Mouse (Mus musculus) cerebellum, postnatal 10 days (tissue): ENCODE data around the gene Parm1.

Source experiments
- DNase-seq, 2 experiments: peaks; one replicate each; pipeline ENCODE4 v3.0.0; 2021; ENCODE audit warnings: mixed read lengths in 2 of 2

Parm1 gene

GRCm38 (mm10) chr5:91517480-91518301, at the start of gene Parm1:
Gene Parm1, plus strand, starts transcription at chr5:91517615.
- DNase-seq: peak; percentile 77 to 86

DNA sequence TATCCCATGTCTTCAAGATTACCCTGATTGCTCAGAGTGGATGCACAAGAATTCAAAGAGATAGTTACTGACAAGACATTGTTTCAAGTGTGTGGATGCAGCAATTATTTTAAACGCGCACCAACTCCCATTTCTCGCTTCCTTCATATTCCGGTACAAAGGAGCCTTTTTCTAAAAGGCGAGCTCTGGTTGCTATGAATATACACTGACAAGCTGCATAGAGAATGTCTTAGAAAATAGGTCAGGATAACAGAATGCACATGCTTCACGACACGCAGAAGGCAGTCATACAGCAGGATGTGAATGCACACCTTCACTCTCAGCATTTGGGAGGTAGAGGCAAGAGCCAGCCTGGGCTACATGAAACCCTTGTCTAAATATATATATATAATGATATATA, 42.2 kb upstream of the Parm1 start:
- no peak for DNase-seq

- DNase-seq: no peak
Measured at GRCm38 (mm10) chr5:91476863-91477262, 40.6 kb upstream of the Parm1 start.

DNA sequence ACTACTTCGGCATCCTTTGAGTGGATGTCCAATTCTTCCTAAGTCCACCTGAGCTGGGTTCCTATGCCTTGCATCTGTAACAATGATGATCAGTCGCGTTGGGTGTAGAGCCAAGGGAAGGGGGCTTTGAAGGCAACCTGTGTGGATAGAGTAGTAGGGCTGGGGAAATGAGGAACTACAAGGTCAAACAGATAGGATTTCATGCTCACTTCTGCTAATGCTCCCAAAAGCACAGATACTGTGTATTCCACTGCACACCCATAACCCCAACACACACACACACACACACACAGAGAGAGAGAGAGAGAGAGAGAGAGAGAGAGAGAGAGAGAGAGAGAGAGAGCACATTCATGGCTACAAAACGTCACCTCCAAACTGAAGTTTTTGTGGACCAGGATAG, 38.7 kb upstream of the Parm1 start:
- no peak for DNase-seq

DNA sequence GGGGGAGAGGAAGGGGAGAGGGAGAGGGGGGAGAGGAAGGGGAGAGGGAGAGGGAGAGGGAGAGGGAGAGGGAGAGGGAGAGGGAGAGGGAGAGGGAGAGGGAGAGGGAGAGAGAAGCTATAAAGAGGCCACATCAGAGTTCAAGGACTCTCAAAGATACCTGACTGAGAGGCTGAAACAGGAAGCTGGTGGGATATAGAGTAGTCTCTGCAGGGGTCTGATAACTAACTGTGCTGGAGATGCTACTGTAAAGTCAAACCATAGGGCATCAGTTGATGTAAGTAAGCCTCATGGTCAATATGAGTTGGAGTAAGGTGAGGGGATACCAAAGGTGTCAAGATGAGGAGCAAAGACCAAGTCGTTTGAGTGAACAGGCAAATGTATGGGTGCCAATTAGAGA, 37.3 kb upstream of the Parm1 start:
- DNase-seq: no peak

- no peak for DNase-seq
Measured at GRCm38 (mm10) chr5:91484324-91484723, 33.1 kb upstream of the Parm1 start.

DNA sequence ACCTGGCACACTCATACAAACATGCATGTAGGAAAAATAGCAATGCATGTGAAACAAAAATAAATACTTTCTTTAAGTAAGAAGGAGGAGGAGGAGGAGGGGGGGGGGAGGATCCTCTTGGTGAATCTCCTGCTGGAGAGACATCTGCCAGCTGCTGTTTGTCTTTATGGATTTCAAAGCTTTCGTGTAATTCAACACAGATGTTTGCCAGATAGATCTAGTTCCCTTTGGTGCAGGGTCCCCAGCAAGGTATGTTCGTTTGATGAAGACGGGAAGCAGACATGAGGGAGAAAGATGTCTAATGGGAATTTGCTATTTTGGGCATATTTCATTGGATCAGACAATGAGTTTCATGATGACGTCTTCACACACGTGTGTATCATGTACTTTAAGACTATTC, 23.0 kb upstream of the Parm1 start:
- no peak for DNase-seq

DNA sequence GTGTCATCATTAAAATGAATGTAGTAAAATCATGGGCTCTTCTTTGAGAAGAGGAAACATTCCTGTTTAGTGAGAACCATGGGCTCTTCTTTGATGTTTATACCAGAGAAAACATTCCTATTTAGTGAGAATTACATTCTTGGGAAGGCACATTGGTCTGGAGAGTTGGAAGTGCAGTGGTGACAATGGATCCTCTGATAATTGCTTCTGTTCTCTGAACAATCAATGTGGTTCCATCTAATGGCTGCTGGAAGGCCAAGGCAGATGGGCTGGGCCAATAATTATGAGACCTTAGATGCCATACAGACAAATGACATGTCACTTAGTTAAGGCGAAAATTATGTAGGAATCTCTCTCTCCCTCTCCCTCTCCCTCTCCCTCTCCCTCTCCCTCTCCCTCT, 16.1 kb upstream of the Parm1 start:
- no peak for DNase-seq

DNA sequence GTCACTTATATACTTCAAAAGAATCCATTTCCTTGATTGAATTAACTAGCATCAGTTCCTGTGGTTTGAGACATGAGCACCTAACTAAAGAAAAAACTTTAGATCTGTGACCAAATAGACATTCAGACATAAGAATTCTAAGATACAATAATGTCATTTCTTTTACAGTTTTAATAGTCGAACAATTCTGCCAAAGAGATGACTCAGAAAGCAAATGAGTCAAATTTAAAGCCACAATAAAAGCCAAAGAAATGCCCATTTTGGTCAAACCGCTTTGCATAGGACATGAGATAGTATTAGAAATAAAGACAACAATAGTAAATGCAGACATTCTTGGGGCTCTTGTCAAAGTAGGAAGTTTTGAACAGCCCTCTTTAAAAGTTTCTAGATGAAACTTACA, 15.0 kb upstream of the Parm1 start:
- DNase-seq: no peak

DNA sequence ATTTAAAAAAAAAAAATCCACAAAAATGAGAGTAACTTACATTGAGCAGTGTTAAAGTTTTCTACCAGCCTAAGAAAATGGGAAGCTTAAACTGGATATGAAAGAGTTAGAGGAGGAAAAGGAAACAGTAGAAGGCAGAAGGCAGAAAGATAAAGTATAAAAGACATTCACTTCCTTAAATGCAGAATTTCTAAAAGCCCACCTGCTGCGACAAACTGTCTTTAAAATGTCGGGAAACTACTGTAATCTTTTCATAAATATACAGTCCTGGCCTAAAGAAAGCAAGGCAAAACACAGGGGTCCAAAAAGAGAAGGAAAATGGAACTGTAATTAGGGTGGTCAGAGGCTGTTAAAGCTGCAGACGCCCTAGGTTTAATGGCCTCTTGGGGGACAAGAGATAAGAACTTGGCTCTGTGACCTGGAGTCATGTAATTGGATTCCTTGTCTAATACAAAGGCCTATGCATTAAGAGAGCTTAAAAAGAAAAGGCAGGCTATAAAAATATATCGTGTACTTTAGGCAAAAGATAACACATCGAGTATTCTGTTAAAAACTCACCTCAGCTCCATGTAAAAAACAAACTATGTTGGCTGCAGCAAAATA, 13.0 kb upstream of the Parm1 start:
- DNase-seq: no peak

- DNase-seq: no peak
Measured at GRCm38 (mm10) chr5:91517077-91517476, 338 bp upstream of the Parm1 start.

GRCm38 (mm10) chr5:91518302-91518790, 931 bp downstream of the Parm1 start:
- DNase-seq: peak; percentile 3 to 7

- DNase-seq: peak; percentile 31 to 51
Measured at GRCm38 (mm10) chr5:91518946-91519345, 1.5 kb downstream of the Parm1 start.

GRCm38 (mm10) chr5:91519521-91519920, 2.1 kb downstream of the Parm1 start:
- DNase-seq: peak; percentile 23 to 32

DNA sequence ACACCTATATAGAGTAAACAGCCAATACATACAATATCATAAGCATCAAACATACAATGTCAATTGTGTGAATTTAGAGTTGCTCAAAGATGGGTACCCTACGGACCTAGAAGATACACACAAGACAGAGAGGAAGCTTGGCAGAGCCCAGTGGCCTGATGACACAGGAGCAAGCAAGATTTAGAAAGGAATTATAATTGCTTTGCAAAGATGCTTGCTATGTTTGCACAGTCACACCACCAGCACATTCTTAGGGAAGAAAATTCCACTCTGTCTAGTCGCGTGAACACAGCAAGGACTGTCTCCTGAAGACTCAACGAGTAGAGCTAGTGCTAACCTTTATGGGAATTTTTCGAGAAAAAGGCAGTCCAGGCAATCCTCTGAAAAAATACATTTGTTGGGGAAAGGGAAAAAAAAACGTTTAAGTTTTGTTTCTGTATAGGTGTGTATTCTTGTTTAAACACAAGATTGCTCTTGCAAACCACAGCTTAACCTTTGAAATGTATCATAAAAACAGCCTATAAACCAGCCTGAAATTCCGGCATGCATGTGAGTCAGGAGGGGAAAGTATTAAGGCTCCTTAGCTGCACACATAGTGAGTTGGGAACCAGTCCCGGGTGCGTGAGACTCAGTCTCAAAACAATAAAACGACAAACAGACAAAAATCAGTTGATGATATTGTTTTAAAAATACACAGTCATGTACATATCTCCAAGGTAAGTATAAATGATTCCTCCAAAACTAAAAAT, 15.5 kb downstream of the Parm1 start:
- DNase-seq: no peak

GRCm38 (mm10) chr5:91559071-91559610, 41.7 kb downstream of the Parm1 start:
- DNase-seq: peak; percentile 87 to 93

GRCm38 (mm10) chr5:91559711-91560110, 42.3 kb downstream of the Parm1 start:
- peak; percentile 42 to 44 for DNase-seq

DNA sequence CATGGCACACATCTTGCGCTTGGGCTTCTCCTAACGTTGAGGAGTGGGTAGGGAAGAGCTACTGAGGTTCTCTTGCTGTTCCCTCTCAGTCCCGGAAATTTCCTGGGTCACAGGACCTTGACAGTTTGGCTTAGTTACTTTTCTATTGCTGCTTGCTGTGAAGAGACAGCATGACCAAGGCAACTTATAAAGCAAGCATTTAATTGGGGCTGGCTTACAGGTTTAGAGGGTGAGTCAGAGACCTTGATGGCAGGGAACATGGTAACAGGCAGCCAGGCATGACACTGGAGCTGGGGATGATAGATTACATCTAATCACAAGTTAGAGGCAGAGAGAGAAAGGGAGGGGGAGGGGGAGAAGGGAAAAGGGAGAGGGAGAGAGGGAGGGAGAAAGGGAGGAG, 44.0 kb downstream of the Parm1 start:
- DNase-seq: no peak

DNA sequence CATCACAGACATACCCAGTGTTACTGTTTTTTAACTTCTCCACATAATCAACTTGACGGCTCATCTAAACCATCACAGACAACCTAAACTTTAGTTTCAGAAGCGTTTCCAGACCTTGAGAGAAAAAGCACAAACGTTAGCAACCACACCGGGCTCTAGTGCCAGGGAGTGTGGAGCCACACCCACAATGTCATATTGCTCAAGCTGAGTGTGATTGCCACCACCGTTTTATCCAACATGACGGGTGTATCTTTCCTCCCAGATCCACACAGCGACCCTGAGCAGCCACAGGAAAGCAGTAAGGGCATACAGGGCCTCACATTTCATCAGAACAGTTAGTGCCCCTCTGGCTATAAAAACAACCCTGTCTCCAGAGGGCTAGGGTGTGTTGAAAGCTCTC, 45.1 kb downstream of the Parm1 start:
- no peak for DNase-seq

- peak; percentile 73 to 75 for DNase-seq
Measured at GRCm38 (mm10) chr5:91564054-91564453, 46.6 kb downstream of the Parm1 start.

DNA sequence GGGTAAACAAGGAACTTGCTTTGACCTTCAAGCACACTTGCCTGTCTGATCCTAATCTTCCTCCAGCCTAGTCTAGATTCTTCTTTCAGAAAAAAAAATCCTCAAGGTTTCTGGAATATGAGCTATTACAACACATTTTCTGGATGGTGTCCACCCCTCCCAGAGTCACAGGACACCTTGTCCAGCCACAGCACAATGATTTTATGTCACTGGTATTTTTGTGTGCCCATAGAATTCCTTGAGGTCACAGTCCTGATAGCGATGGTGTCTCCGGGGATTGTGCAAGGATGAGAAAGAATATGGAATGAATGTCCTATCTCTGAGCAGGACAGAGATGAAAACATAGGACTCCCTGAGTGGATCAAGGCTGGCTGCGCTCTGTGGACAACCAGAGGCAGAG, 48.0 kb downstream of the Parm1 start:
- DNase-seq: no peak

DNA sequence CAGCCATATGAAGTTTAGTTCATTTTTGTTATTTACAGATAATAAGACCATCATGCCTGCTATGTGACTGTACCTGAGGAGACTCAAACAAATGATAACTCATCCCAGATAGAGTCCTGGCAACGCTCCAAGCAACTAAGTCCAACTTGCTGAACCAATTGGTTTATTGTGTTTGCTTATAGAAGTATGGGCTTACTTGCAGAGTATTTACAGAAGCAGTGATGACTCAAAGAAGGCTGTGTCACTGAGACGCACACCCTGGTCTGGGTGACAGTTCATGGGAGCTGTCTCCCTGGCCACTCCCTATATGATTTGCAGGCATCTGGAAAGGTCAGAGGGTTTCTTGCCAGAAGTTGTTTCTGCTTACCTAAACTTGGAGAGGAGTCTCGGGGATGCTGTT, 49.2 kb downstream of the Parm1 start:
- no peak for DNase-seq

DNA sequence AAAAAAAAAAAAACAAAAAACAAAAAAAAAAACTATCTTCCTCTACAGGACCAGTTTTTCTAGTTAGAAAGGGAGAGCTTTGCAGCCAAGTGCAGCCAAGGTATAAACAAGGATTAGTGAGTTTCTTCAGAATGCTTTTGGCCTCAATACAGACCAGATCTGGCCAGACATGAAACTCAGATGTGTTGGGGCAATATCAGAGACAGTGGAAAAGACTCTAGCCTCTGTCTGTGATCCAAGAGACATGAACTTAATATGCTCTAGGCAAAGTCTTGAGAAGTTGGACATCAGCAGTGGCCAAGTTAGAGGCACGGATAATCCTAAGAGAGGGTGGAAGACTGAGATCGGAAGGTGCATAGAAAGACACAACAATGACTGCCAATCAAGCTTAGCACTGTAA, 56.8 kb downstream of the Parm1 start:
- no peak for DNase-seq
